Mouse (Mus musculus) hindbrain, embryonic 11.5 days (tissue): ENCODE results near the gene 1110059E24Rik. TPM values are rescaled to one million over a fixed set of nuclear protein-coding genes. Genes with fewer than 3 reads are reported as not detected.

ENCODE experiments used
- ATAC-seq: fragments of 200-750 bp; cut with Nextera tagmentation; 2 replicates; pipeline ENCODE4 v1.8.0; 2017; ENCODE audit warnings: mild to moderate bottlenecking, moderate TSS enrichment, moderate library complexity; ENCODE audit not compliant: low FRiP score
- DNase-seq: peaks from one replicate; pipeline ENCODE4 v3.0.0-alpha.2; 2015; ENCODE audit warnings: low spot score
- H3K27ac ChIP-seq: fragments of 300-500 bp; sonication (generic); 2 replicates; pipeline ENCODE4 v1.5.1; 2014; ENCODE audit warnings: mild to moderate bottlenecking, low read depth, low read length
- H3K27me3 ChIP-seq: fragments of 300-500 bp; sonication (generic); 2 replicates; pipeline ENCODE4 v1.6.1; 2014; ENCODE audit warnings: mild to moderate bottlenecking, low read length, moderate library complexity, mixed read lengths; ENCODE audit not compliant: control insufficient read depth, insufficient read depth
- H3K36me3 ChIP-seq: fragments of 300-500 bp; sonication (generic); 2 replicates; pipeline ENCODE4 v1.6.1; 2014; ENCODE audit warnings: mild to moderate bottlenecking, low read length, moderate library complexity, mixed read lengths; ENCODE audit not compliant: control insufficient read depth, insufficient read depth
- H3K4me1 ChIP-seq: fragments of 300-500 bp; sonication (generic); replicated peaks from 2 replicates; pipeline ENCODE4 v1.6.1; 2014; ENCODE audit warnings: low read length, mixed read lengths; ENCODE audit not compliant: control insufficient read depth, insufficient read depth
- H3K4me2 ChIP-seq: fragments of 300-500 bp; sonication (generic); replicated peaks from 2 replicates; pipeline ENCODE4 v1.6.1; 2014; ENCODE audit warnings: mild to moderate bottlenecking, low read depth, low read length
- H3K4me3 ChIP-seq: fragments of 300-500 bp; sonication (generic); 2 replicates; pipeline ENCODE4 v1.5.1; 2014; ENCODE audit warnings: low read depth, low read length
- H3K9ac ChIP-seq: fragments of 300-500 bp; sonication (generic); 2 replicates; pipeline ENCODE4 v1.6.1; 2014; ENCODE audit warnings: low read depth, low read length
- H3K9me3 ChIP-seq: fragments of 300-500 bp; sonication (generic); 2 replicates; pipeline ENCODE4 v1.6.1; 2016; ENCODE audit warnings: low read length; ENCODE audit not compliant: control insufficient read depth
- WGBS: fragments of 180-500 bp; shearing (Covaris S2); extraction: QIAGEN DNeasy Blood & Tissue Kit; methylation state at CpG from one replicate; pipeline ENCODE4 v1.1.7; 2014; 5-methylcytosine and 5-hydroxymethylcytosine counted together
- polyA plus RNA-seq: library from polyadenylated mRNA; unstranded; fragments of >200 nt; fragmentation: Nextera tagmentation; extraction: Ambion mirVana; gene quantifications from 2 replicates; pipeline ENCODE4 v1.2.1, GENCODE M21; 2014

1110059E24Rik gene
- polyA plus RNA-seq, 1 experiment from 2014 or later, result 74.5 TPM

- Histone ChIP-seq H3K9me3 (no peaks in the 10 kb centered on the region), H3K9ac (peak within 1 kb of the TSS; percentile 93), H3K4me1 (peaks cover 2% of the 10 kb centered on the region; the same call in 1 of the 2 replicates), H3K4me3 (peak within 1 kb of the TSS; percentile 87), H3K4me2 (peak within 1 kb of the TSS; percentile 67), H3K27ac (peak within 1 kb of the TSS; percentile 99), H3K27me3 (no peaks in the 10 kb centered on the region), H3K36me3 (no peaks in the 10 kb centered on the region)
- under 1% methylated on average over 37 of the region's 105 CpGs for WGBS
- ATAC-seq (peak; percentile 73), DNase-seq (peak; percentile 68)
Observed at GRCm38 (mm10) chr19:21653172-21653981, 601 bp upstream of the 1110059E24Rik start, which contains the start of gene Abhd17b. TSS of gene Abhd17b (plus strand) at chr19:21653185.

DNA sequence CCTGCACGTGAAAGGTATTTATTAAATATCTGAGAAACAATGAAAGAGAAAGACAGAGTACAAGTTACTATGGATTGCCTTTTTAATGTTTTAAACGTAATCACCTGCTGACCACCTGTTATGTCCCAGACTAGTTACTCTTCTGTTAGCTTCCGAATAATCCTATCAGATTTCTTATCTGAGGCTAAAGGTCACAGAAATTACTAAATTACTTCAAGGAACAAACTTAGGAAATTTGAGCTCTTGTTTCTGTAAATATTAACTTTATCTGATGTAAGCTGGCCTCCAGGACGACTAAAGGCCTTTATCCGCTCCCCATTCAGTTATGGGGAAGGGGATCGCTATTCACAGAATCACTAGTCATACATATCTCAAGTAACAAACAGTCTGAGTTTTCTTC lies 1.1 kb downstream of the 1110059E24Rik start:
- no peak for ATAC-seq

DNA sequence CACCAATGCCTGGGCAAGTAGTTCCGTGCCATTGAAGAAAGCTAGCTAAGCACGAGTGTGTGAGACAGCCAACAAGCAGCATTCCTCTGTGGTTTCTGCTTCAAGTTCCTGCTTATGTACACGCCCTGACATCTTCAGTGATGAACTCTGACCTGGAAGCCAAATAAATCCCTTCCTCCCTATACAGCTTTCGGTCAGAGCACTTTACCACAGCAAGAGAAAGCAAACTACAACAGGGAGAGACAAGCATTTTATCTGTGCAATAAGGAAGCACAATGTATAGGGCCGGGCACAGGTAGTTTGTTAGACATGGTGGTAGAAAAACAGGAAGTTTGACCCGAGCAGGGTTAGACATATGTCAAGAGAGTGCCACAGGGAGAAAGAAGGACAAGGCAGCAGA lies 6.6 kb downstream of the 1110059E24Rik start:
- H3K4me1 ChIP-seq, result no peaks in the 10 kb centered on the region
- no peaks in the 10 kb centered on the region for H3K36me3 ChIP-seq
- H3K27ac ChIP-seq, result no peak overlapping the region
- no peak overlapping the region for H3K4me3 ChIP-seq
- H3K4me2 ChIP-seq, result no peak overlapping the region
- H3K9me3 ChIP-seq, result no peaks in the 10 kb centered on the region
- DNase-seq, result no peak
- H3K9ac ChIP-seq, result no peak overlapping the region
- no peak for ATAC-seq
- WGBS, result 83% methylated on average over 6 of the region's 6 CpGs
- no peaks in the 10 kb centered on the region for H3K27me3 ChIP-seq

More for the DNA sequence above, 1.1 kb downstream of the 1110059E24Rik start:
- peak overlapping the region; percentile 87 for H3K4me3 ChIP-seq
- no peaks in the 10 kb centered on the region for H3K36me3 ChIP-seq
- no peak overlapping the region for H3K27ac ChIP-seq
- H3K4me2 ChIP-seq, result peak overlapping the region; percentile 67
- no peak for DNase-seq
- peak overlapping the region; percentile 76 for H3K9ac ChIP-seq
- 59% methylated on average over 6 of the region's 6 CpGs for WGBS
- peaks cover 2% of the 10 kb centered on the region; the same call in 1 of the 2 replicates for H3K4me1 ChIP-seq
- H3K27me3 ChIP-seq, result no peaks in the 10 kb centered on the region
- H3K9me3 ChIP-seq, result no peaks in the 10 kb centered on the region

DNA sequence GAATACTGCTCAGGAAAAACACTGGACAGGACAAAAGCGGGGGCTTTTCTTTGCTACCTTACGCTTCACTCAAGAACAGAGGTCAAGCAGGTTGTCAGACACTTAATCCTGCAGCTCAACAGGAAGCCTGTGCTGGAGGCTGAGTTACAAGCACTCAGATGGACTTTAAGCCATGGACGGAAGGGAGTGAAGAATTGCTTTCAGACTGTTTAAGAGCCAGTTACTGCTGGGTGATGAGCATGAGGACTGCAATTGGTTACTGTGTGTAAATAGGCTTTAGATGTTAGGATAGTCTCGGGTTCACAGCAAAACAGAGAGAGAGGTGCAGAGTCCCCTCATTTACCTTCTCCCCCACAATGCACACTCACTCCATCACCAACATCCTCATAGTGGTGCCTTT lies 7.5 kb downstream of the 1110059E24Rik start:
- Histone ChIP-seq H3K4me3 (no peak overlapping the region), H3K9me3 (no peaks in the 10 kb centered on the region), H3K36me3 (no peaks in the 10 kb centered on the region), H3K27ac (no peak overlapping the region), H3K9ac (no peak overlapping the region), H3K4me1 (no peaks in the 10 kb centered on the region), H3K27me3 (no peaks in the 10 kb centered on the region), H3K4me2 (no peak overlapping the region)
- 83% methylated on average over 4 of the region's 4 CpGs for WGBS
- no peak for ATAC-seq
- DNase-seq, result no peak

- no peak overlapping the region for H3K9ac ChIP-seq
- no peak overlapping the region for H3K27ac ChIP-seq
- DNase-seq (no peak), ATAC-seq (no peak)
- H3K4me2 ChIP-seq, result no peak overlapping the region
- no peaks in the 10 kb centered on the region for H3K4me1 ChIP-seq
- H3K36me3 ChIP-seq, result no peaks in the 10 kb centered on the region
- H3K27me3 ChIP-seq, result no peaks in the 10 kb centered on the region
- no peak overlapping the region for H3K4me3 ChIP-seq
- H3K9me3 ChIP-seq, result no peaks in the 10 kb centered on the region
- 88% methylated on average over 1 of the region's 1 CpGs for WGBS
Observed at GRCm38 (mm10) chr19:21643935-21644334, 8.8 kb downstream of the 1110059E24Rik start.

DNA sequence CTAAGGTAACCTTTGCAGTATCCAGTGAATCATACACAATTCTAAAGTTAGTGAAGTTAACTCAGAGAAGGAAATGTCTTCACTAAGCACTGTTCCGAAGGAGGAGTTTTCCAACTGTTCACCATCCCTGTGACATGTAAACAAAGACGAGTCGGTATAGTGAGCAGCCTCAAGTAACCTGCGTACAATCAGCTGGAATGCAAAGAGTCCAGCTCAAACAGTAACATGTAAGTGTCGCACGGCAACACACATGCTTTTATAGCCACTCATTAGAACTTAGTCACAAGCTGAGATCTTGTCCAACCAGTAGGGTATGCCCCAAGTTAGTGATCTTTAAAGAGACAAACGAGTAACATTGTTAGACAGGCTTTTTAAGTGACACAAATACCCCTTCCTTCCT lies 15.1 kb downstream of the 1110059E24Rik start:
- H3K4me3 ChIP-seq, result no peak overlapping the region
- 93% methylated on average over 7 of the region's 7 CpGs for WGBS

DNA sequence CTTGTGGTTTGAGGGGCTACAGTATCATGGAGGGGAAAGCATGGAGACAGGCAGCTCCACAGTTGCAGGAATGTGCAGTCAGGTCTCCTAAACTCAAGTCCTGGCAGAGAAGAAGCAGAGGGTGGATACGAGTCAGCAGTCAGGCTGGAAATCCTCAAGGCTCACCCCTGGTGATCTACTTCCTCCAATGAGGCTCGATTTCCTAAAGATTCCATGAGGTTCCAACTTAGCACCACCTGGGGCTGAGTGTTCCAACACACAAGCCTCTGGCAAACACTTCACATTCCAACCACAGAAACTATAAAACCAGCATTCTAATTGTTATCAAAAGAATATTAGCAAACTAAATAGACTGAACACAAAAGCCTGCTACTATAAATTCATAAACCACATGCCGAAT lies 15.9 kb downstream of the 1110059E24Rik start:
- Histone ChIP-seq H3K9ac (no peak overlapping the region), H3K4me2 (no peak overlapping the region), H3K27me3 (no peaks in the 10 kb centered on the region), H3K4me1 (no peaks in the 10 kb centered on the region), H3K27ac (no peak overlapping the region), H3K9me3 (no peaks in the 10 kb centered on the region), H3K4me3 (no peak overlapping the region), H3K36me3 (no peaks in the 10 kb centered on the region)
- ATAC-seq, result no peak
- 90% methylated on average over 3 of the region's 3 CpGs for WGBS
- no peak for DNase-seq

More for the DNA sequence above, 15.1 kb downstream of the 1110059E24Rik start:
- ATAC-seq (no peak), DNase-seq (no peak)
- H3K9me3 ChIP-seq, result no peaks in the 10 kb centered on the region
- no peak overlapping the region for H3K4me2 ChIP-seq
- H3K4me1 ChIP-seq, result no peaks in the 10 kb centered on the region
- no peaks in the 10 kb centered on the region for H3K27me3 ChIP-seq
- H3K9ac ChIP-seq, result no peak overlapping the region
- no peaks in the 10 kb centered on the region for H3K36me3 ChIP-seq
- H3K27ac ChIP-seq, result no peak overlapping the region

GRCm38 (mm10) chr19:21635406-21635805 lies 17.4 kb downstream of the 1110059E24Rik start:
- no peak overlapping the region for H3K9ac ChIP-seq
- H3K27ac ChIP-seq, result no peak overlapping the region
- no peak overlapping the region for H3K4me3 ChIP-seq
- H3K27me3 ChIP-seq, result no peaks in the 10 kb centered on the region
- DNase-seq (no peak), ATAC-seq (no peak)
- 93% methylated on average over 2 of the region's 2 CpGs for WGBS
- no peak overlapping the region for H3K4me2 ChIP-seq
- no peaks in the 10 kb centered on the region for H3K4me1 ChIP-seq
- H3K9me3 ChIP-seq, result no peaks in the 10 kb centered on the region
- no peaks in the 10 kb centered on the region for H3K36me3 ChIP-seq
